Mouse (Mus musculus) liver, embryonic 14.5 days (tissue): Measurements from ENCODE around the gene Acvrl1.

ENCODE experiments used
- CTCF ChIP-seq: IDR thresholded peaks from 2 replicates; pipeline ENCODE4 v1.5.1; 2016; ENCODE audit warnings: antibody characterized with exemption, low read depth, control low read depth
- EP300 ChIP-seq: IDR thresholded peaks from 2 replicates; pipeline ENCODE4 v1.6.1; 2016; ENCODE audit warnings: antibody characterized with exemption, low read depth

DNA sequence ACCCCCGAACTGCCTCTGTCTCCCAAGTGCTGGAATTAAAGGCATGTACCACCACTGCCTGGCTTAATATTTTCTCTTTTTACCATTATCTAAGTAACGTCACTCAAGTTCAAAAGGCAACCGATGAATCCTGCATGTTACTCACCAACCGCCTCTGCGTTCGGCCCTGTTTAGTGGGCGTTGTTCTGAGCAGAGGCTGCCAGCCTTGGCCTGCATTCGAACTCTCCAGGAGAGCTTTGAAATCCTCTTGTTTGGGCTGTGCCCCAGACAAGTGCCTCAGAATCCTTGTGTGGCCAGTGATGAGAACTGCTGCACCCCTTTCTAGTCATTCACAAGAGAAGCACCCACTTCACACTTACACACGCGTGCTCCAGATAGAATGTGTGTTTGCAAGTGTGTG is 22.3 kb upstream of the Acvrl1 start:
- TF ChIP-seq CTCF: no peak
- TF ChIP-seq EP300: no peak
